Mouse (Mus musculus) megakaryocyte progenitor cell, adult 5-6 weeks (primary cell): ENCODE measurements at regions not wholly inside any gene's neighbourhood (a gene's known extent, or its start where the extent isn't known, plus 50 kb on each side); places are given as distances from the start of the nearest gene placed in this dataset.

ENCODE experiments used
- ATAC-seq: replicated peaks from 2 replicates; pipeline ENCODE4 v1.8.0; 2016; ENCODE audit warnings: mild to moderate bottlenecking, moderate TSS enrichment, inconsistent platforms; ENCODE audit not compliant: poor library complexity

DNA sequence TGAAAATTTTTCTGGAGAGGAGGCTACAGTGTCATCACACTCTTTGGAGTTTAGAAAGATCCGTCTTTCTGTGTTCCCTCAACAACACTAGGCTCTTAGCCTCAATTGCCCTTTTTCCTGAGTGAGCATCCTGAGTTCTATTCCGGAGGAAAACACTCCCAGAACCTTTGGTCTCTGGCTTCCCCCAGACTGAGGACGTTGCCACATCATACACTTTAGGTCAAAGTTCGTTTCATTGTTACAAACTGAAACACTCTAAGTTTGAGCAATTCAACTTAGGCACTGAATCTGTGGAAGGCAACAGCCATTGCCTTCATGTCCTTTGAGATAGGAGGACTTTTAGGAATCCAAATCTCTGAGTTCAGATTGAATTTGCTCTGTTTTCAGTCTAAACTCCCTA lies 85.0 kb downstream of the Arl4a start:
- ATAC-seq = no peak

DNA sequence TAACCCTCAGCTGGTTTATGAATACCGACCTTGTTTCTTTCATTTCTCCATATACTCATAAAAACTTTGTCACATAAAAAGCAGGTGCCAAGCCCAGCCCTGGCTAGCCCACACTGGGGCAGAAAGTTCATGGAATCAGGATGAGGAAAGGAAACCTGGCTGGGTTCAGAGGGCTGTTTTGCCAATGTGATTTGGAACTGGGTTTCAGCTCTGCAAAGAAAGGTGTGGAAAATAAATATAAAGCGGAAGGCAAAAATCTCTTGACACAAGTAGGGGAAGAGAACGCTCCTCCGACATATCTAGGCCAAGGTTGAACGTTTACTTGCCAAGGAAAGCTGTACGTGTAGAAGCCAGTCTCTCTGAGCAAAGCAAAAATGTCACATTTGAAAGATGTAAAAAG lies 85.9 kb downstream of the Arl4a start:
- ATAC-seq = no peak

DNA sequence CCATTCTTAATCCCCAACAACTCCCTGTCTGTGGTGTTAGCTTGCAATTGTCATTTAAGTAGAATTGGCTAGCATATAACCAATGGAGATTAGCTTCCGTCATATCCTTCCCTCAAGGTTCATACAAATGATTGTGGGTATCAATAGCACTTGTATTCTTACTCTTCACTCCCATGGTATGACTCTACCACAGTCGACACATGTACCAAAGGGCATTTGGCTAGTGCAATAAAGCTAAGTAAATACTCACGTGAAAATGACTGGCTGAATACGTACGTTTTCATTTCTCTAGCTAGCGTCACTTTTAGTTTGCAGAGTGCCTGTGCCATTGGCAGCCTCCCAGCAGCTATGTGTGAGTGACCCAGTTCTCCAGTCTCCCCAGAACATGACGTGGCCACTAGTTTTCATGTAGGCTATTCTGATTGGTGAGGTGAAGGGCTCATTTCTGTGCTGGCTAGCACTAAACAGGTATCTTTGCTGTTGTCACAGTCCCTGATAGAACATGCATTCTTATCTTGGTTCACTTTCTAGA lies 87.5 kb downstream of the Arl4a start:
- no peak for ATAC-seq

DNA sequence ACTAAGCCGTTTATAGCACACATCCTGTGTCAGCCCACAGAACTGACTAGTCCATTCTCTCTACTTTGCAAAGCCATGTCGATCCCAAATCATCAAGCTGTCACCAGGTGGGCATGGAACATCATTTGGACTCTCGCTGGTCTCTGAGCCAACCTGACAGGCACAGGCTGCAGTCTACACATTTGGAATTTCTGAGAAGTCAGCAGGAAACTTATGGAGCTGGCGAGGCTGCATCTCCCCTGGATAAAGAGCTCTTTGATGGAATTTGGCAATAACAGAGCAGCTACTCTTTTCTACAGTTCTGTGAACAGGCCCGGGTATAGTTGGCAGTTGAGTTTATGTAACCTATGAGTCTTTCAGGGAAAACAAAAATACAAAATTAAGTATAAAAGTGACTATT lies 94.9 kb downstream of the Arl4a start:
- no peak for ATAC-seq

DNA sequence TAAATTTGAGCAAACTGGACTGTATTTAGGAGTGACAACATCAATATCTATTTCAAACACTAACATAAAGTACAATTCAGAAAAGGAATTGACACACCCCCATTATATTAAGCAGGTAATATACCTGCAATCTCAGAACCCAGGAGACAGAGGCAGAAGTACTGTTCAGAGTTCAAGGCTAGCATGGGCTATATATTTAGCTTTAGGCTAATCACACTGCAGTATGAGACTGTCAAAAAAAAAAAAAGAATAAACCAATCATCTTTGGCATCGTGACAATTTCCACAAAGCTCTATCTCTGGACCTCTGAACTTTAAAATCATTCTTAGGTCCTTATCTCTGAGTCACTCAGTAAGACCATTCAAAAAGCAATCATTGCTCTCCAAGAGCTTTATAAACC lies 96.7 kb downstream of the Arl4a start:
- no peak for ATAC-seq

DNA sequence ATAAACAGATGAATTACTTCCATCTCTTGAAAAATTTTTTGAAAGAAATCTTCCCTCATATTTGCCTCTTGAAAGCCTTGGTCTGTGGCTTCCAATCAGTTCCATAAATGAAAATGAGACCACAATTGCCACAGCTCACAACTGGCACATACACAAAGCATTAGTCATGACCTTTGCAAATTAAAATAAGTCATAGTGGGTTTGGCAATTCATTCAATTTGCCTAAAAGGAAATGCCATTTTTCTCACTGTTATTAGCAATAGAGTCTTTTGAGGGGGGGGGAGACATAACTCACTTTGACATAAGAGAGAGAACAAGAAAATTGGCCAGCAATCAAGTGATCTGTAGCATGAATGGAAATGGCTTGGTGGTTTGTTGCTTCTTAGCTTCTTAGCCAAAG lies 98.8 kb downstream of the Arl4a start:
- ATAC-seq = no peak

DNA sequence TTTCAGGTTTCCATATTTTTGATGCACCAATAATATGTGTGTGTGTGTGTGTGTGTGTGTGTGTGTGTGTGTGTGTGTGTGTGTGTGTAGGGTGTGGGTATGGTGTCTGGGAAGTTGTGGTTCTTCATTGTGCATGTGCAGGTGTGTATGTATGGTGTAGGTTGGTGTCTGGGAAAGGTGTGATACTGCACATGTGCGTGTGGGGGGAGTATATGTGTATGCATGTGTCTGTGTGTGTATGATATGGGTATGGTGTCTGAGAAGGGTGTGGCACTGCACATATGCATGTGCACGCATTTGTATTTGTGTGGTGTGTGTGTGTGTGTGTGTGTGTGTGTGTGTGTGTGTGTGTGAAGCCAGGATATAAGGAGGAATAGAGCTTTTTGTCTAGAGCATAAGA lies 99.6 kb downstream of the Arl4a start:
- ATAC-seq = no peak

DNA sequence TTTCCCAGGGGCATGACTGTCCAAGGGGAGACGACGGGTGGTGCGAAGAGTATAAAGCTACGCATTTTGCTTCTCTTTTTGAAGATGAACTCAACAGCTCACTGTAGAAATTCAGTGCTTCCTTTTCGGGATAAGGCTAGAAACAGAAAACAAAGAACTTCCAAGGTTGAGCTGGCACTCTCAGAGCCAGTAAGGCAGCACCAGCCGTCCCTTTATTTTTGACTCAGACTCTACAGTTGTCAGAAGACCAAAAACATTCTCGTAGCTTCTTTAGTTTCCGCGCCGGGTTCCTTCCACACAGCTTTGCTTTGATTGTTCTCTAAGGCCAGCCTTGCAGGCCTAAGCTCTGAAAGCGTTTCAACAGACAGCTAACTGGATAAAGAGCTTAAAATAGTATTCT lies 101.5 kb downstream of the Arl4a start:
- no peak for ATAC-seq

DNA sequence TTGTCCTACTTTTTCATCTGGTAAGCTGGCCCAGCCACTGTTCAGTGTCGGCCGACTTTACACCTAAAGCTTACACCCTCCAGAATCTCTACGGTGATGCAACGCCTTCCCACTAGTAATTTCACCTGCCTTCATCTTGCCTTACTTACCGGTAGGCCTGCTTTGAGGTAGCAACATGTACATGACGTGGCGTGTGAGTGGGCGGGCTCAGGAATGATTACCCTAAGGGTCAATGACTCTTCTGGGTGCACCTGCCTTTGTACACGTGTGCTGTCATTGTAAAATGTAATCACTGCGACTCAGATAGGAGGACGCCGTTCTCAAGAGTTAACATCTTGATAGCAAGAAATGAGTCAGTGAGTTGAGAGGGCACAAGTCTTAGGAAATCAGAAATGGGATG lies 102.0 kb downstream of the Arl4a start:
- ATAC-seq = no peak

DNA sequence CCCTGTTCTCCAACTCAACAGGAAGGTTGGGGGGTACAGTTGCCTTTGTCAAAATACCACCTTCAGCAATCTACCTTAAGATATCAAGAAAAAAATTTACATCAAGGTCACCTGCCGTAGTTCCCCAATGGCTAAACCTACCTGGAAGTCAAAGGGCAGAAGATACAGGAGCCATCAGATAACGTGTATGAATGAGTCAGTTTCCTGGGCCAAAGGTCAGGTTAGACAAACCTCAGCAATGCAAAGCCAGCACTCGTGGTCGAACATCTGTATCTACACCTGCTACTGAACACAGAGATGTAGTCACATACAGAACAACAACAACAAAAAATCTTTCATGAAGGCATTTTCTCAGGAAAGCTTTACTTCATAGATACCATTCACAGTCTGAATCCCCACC lies 102.9 kb downstream of the Arl4a start:
- ATAC-seq = no peak

DNA sequence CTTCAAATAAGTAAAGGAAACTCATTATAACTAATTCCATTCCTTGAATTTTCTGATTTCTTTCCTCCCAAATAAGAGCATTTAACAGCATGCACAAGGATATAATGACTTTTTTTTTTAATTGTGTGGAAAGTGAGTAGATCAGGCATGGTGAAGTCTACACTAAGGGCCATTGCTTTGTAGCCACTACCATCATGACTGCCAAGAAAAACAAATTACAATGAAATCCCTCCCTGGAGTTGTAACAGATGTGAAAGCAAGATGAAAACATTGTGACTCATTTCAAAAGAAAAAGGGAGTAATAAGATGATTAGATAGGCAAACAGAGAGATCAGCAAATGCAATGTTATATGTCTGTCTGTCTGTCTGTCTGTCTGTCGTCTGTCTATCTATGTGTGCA lies 106.6 kb downstream of the Arl4a start:
- ATAC-seq = no peak

DNA sequence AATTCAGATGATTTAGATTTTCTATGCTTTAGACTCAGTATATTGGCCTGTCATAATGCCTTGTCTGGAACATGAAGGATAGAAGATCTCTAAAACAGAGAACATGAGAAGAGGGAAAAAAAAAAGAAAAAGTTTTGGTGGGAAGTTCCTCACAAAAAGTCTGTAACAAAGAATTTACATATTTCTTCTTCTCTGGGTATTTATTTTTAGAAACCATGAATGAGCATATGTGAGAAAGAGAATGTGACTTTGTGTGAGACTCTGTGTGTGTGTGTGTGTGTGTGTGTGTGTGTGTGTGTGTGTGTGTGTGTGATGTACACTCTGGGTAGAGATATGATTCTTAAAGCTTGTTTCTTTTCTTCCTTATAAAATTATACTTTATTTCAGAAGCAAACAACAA lies 109.9 kb downstream of the Arl4a start:
- ATAC-seq = no peak

DNA sequence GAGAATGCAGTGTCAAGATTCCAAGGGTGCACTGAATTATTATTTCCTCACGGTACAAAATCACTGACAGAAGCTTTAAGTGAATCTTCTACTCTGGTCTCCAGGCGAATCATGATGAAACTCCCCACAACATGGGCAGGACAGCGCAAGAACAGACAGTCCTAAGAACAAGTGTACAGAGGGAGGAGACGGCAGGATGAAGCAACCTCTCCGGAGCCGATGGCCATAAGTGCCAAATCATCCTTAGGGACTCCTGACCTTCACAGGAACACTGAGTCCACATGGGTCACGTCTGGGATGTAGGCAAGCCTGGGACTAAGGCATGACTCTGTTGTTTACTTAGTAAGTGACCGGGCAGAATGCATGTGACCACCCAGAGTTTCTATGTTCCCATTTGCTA lies 110.8 kb downstream of the Arl4a start:
- ATAC-seq = no peak

DNA sequence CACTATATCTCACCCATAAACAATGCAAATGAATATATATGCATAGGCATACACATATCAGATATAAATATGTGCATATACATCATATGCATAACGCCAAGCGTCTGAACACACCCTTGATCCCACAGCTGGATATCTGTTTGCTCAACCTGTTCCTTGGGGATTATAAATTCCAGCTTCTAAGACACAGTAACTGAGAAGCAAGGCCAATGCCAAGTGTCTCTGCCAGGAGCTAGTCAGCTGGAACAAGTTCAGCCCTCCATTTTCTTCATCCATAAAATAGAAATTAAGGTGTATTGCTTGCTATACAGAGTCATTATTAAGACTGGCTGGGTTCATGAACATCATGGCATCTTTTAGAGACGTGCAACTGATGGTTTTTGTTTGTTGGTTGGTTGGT lies 116.3 kb downstream of the Arl4a start:
- ATAC-seq = no peak

DNA sequence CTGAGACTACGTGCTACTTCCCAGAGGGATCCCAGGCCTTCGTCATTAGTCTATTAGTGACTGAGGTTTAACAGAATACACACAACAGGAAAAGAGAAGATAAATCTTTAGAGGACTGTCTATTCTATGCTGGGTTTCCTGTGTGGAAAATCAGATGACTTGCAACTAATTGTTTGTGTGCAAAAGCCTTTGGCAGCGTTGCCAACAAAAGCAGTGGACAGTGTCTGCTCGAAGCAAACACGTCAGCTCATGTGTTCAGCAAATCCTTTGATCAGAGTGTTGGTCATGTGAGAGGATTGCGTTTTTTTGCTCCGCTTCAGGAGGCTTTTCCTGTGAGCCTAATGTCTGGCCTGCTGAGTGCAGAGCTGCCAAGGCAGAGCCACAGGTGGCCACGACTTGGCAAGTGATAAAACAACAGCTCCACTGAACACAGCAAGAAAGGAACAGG lies 117.3 kb downstream of the Arl4a start:
- peak; percentile 39 for ATAC-seq

DNA sequence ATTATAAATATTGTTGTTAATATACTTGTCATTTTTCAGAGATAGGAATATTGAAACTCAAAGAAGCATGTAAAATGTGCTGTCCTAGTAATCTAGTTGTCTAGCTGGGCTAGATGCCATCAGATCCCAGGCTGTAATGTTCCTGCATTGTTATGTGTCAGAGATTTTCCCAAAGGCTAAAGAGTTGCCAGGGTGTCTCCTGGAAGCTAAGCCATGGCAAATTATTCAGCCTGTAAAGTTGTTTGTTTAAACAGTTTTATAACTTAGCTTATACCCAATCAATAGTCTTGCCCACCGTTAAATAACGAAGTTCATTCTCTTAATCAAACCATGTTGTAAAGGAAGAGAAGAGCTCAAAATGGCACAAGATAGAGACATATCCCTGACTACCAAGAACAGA lies 117.9 kb downstream of the Arl4a start:
- no peak for ATAC-seq

DNA sequence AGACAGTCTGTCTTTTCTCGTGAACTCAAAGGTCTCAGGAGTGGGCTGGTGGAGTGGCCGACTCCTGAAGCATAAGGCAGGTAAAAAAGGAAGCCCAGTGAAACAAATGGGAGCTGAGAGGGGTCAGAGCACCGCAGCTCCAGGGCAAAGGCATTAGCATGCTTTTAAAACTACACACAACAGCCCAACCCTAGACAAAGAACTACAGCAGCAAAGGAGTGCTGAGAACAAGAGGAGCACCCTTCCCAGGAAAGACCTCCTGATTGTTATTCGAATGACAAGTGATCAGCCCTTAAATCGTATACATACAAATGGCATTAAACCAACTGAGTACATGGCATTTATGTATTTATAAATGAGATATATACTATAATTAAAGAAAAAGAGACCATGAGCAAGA lies 149.3 kb downstream of the Arl4a start:
- ATAC-seq = no peak

DNA sequence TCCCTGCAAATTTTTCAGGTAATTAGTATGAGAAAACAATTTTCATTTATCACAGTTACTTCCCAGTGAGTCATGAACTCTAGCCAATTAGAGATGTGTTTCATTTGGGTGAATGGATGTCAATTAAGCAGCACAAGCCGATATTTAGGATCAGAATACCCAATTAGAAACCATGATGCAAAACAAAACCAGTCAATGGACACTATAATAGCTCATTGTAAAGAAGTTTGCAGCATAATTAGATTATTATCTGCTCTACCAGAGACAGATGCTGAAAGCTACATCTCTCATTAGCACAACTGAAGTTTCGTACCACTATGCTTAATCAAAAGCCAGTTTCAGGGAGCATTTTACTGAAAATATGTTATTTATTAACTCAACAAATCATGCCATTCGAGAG lies 152.5 kb downstream of the Arl4a start:
- no peak for ATAC-seq

DNA sequence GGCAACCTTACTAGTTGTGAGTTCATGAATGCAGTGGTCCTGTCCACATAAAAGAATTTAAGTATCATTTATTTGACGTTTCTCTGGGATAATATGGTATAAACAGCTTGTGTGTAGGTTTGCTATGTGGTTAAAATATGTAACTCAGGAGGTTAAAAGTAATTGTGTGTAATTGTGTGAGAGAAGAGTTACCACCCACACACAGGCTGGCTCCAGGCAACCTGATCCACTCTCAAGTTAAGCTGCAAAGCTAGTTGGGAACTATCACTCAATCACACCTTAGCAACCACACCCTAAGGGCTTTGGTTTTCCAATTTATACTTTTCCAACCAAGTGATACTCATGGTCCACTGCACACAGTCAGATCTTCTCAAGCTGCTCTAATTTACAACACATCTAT lies 157.5 kb downstream of the Arl4a start:
- no peak for ATAC-seq

DNA sequence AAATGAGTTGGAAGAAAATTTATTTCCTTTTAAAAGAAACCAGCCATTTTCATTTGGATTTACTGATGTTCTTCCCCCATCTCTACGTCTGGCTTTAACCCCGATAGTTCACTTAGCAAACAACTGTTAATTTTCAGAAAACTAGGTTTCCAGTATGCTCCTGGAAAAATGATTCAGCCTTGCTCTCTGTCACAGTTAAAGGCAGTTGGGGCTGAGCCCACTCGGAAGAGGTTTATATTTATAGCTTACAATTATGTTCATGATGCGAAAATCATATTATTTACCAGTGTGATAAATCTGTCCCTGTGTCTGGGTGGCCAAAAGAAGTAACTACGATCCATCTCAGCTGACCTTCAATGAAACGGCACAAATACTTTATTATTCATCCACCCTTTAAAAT lies 163.9 kb downstream of the Arl4a start:
- ATAC-seq = no peak

DNA sequence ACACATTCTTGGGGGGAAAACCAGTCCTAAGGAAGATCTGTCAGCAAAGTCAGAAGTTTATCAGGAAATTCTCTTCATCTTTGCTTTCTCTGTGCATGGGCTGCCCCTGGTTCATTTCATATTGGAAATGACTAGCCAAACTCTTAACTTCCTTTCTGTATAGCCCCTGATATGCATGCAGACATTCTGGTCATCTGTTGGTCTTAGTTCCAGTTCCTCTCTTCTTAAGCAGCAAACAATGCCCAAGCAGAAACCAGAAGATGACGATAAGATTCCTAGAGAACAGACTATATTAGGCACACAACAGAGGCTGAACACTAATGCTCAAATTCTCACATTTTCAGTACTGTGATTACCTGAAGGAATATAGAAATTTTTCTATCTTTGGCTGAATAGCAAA lies 176.0 kb downstream of the Arl4a start:
- no peak for ATAC-seq

DNA sequence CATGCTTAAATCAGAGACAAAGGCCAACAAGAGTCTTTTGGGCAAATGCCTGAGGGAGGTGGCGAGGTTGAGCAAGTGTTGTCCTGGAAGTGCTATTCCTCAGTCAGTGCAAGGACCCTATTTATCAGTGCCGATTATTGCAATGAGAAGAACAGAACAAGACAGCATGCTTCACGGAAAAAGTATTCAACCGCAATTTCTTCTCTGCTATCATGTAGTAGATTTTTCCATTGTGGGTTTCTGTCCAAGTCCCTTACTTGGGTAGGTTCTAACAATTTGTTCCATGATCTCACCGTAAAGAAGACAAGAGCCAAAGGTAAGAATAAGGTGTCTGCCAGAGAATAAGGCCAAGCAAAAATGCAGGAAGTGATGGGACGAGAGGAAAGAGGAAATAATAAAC lies 186.2 kb downstream of the Arl4a start:
- no peak for ATAC-seq

DNA sequence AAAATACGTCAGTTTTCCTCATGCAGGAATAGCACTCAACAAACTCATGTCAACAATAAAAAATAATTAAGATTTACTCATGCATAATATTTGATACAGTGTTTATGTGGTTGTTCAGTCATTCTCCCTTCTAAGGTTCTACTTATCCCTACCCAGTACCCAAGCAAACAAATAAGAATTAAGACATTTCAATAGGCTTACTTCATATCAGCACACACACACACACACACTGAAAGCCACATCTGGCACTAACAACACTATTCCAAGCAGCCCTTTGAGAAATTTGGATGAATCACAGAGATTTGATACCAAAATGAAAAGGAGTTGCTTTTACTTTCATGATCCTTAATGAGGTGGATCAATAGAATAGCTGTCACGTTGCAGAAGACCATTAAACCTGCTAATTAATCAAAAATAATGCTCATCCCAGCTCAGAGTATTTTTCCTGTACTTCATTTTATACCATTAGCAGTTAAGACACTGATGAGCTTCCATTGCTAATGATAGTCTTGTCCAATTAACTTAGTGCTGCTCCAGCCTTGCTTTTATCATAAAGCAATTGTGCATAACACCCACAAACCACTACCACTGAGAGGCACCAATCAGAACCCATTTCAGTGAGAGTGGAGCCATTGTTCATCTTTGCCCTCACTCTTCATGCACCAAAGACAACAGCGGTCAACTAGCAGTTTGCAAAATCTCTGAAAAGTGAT lies 188.3 kb downstream of the Arl4a start:
- ATAC-seq = no peak
